Mouse (Mus musculus): Measurements from ENCODE around the gene Pold1. TPM values are rescaled to one million over a fixed set of nuclear protein-coding genes. Genes with fewer than 3 reads are reported as not detected.

The Pold1 gene
- total and polyA plus RNA-seq, 3 experiments, result 54.6 to 252 (median 70.1) TPM

DNA sequence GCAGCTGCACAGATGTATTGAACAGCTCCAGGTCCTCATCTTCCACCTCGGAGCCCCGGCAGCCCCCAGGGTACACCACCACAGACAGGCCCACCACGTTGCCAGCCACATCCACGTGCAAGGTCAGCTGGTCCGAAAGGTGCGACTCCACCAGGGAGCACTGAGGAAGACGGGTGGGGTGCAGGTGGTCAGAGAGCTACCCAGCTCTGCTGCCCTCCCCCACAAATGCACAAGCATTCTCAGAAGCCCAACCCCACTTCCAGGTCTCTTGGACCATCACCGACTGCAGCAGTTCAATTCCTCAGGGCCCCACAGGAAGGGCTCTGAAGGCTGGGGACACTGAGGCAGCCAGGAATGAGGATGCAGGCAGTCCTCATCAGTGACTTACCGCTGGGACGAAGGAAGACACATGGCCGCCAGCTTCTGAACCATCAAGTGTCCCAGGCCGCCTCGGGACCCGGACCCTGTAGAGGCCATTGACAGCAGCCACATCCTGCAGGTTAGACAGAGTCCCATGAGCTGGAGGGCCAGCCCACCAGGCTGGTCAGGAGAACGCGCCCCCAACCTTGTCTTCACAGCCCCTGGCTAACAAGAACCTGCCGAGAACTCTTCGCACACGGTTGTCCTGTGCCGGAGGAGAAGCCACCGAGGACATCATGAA is 56.4 kb downstream of the Pold1 start:
- H3K27me3 ChIP-seq (ENCODE audit: insufficient read depth, low read length), result no peaks in the 10 kb centered on the region
- H3K4me1 ChIP-seq (ENCODE audit: insufficient read depth, low read depth, low read length), result peaks cover 31% of the 10 kb centered on the region
- peaks cover 76% of the 10 kb centered on the region for H3K36me3 ChIP-seq (replicated peaks)
- no peak for DNase-seq (ENCODE audit: low spot score)
- no peak for TF ChIP-seq POLR2AphosphoS5 (IDR thresholded peaks at IDR 0.05; ENCODE audit: insufficient replicate concordance, low read depth, low read length)
- TF ChIP-seq TAL1 (conservative IDR thresholded peaks at IDR 0.05; ENCODE audit: low read depth, low read length), result no peak
- TF ChIP-seq CTCF (IDR thresholded peaks at IDR 0.05; ENCODE audit: low read depth, low read length), result no peak
- TF ChIP-seq GATA2 (IDR thresholded peaks at IDR 0.05; ENCODE audit: borderline replicate concordance, low read depth, low read length), result no peak
- no peak for TF ChIP-seq GATA1 (IDR thresholded peaks at IDR 0.05; ENCODE audit: borderline replicate concordance, low read length)
- ATAC-seq (ENCODE audit: extremely low read depth, insufficient number of reproducible peaks, low FRiP score, poor library complexity, severe bottlenecking), result no peak
- no peaks in the 10 kb centered on the region for H3K9me3 ChIP-seq (replicated peaks)
- no peak overlapping the region for H3K4me3 ChIP-seq (ENCODE audit: low read depth, low read length)

DNA sequence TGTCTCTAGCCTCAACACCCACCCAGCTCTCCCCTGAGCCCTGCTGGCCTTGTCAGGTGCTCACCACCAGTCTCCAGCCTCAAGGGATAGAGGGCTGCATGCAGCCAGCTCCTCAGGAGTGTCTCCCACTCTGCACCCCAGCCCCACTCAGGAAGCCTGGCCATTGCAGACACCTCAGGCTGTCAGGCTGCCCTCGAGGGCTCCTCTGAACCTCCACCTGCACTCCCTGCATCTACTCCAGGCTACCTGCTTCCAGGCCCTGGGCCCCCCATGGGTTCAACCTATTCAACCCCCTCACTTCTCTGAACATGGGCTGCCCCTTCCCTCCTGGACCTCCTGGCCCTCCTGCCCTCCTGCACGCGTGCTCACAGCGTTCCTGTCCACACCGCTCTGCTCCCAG is 57.3 kb downstream of the Pold1 start:
- ATAC-seq (ENCODE audit: extremely low read depth, insufficient number of reproducible peaks, low FRiP score, poor library complexity, severe bottlenecking), result no peak
- no peak for DNase-seq (ENCODE audit: low spot score)
- no peaks in the 10 kb centered on the region; the same call in 1 of the 2 replicates for H3K27me3 ChIP-seq (ENCODE audit: insufficient read depth, low read length)
- H3K4me1 ChIP-seq (ENCODE audit: insufficient read depth, low read depth, low read length), result peaks cover 23% of the 10 kb centered on the region
- H3K9me3 ChIP-seq (replicated peaks), result no peaks in the 10 kb centered on the region
- TF ChIP-seq TAL1 (conservative IDR thresholded peaks at IDR 0.05; ENCODE audit: low read depth, low read length), result no peak
- TF ChIP-seq POLR2AphosphoS5 (IDR thresholded peaks at IDR 0.05; ENCODE audit: insufficient replicate concordance, low read depth, low read length), result no peak
- TF ChIP-seq GATA1 (IDR thresholded peaks at IDR 0.05; ENCODE audit: borderline replicate concordance, low read length), result no peak
- no peak for TF ChIP-seq CTCF (IDR thresholded peaks at IDR 0.05; ENCODE audit: low read depth, low read length)
- TF ChIP-seq GATA2 (IDR thresholded peaks at IDR 0.05; ENCODE audit: borderline replicate concordance, low read depth, low read length), result no peak
- no peak overlapping the region for H3K4me3 ChIP-seq (ENCODE audit: low read depth, low read length)
- H3K36me3 ChIP-seq (replicated peaks), result peaks cover 85% of the 10 kb centered on the region

DNA sequence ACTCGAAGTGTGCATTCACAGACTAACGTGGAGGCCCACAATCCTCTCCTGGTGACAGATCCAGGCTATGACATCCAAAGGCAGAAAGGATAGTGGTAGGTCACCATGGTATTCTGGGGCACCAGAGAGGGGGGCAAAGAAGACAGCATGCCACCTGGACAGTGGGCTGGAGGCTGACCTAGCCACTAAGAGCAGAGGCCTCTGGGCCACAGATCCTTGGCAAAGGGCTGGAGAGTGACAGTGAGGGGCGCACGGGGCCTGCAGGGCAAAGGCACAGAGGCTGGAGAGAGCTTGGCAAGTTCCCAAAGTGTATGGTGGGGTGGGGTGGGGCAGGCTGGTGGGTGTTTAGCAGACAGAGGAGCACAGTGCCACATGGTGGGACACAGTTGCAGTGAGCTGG is 58.4 kb downstream of the Pold1 start:
- DNase-seq (ENCODE audit: low spot score), result no peak
- Histone ChIP-seq H3K9me3 (replicated peaks) (no peaks in the 10 kb centered on the region), H3K4me1 (ENCODE audit: insufficient read depth, low read depth, low read length) (peaks cover 18% of the 10 kb centered on the region), H3K36me3 (replicated peaks) (peaks cover 88% of the 10 kb centered on the region), H3K27me3 (ENCODE audit: insufficient read depth, low read length) (no peaks in the 10 kb centered on the region; the same call in 1 of the 2 replicates), H3K4me3 (ENCODE audit: low read depth, low read length) (no peak overlapping the region)
- no peak for ATAC-seq (ENCODE audit: extremely low read depth, insufficient number of reproducible peaks, low FRiP score, poor library complexity, severe bottlenecking)
- TF ChIP-seq GATA2 (IDR thresholded peaks at IDR 0.05; ENCODE audit: borderline replicate concordance, low read depth, low read length), result no peak
- no peak for TF ChIP-seq POLR2AphosphoS5 (IDR thresholded peaks at IDR 0.05; ENCODE audit: insufficient replicate concordance, low read depth, low read length)
- TF ChIP-seq TAL1 (conservative IDR thresholded peaks at IDR 0.05; ENCODE audit: low read depth, low read length), result no peak
- TF ChIP-seq CTCF (IDR thresholded peaks at IDR 0.05; ENCODE audit: low read depth, low read length), result no peak
- no peak for TF ChIP-seq GATA1 (IDR thresholded peaks at IDR 0.05; ENCODE audit: borderline replicate concordance, low read length)

DNA sequence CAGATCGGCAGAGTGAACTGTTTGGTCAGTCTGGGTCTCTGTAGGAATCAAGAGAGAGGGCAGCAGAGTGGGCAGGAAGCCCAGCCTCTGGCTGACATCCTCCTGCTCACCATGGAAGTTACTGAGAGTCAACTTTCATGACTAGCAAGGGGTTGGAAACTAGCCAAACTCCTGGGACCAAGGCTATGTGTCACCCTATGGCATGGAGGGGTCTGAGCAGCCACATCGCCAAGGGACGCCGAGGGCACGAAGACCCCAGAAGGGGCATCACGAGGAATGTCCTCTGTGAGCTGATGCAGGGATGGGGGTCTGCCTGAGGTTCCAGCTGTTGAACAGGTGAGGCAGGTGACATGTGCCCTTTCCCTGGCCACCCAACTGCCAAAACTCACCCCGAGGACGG is 60.1 kb downstream of the Pold1 start:
- H3K36me3 ChIP-seq (replicated peaks), result peaks cover 82% of the 10 kb centered on the region
- DNase-seq (ENCODE audit: low spot score), result no peak
- H3K27me3 ChIP-seq (ENCODE audit: insufficient read depth, low read length), result no peaks in the 10 kb centered on the region; the same call in 1 of the 2 replicates
- no peak for TF ChIP-seq GATA1 (IDR thresholded peaks at IDR 0.05; ENCODE audit: borderline replicate concordance, low read length)
- TF ChIP-seq CTCF (IDR thresholded peaks at IDR 0.05; ENCODE audit: low read depth, low read length), result no peak
- no peak for TF ChIP-seq POLR2AphosphoS5 (IDR thresholded peaks at IDR 0.05; ENCODE audit: insufficient replicate concordance, low read depth, low read length)
- no peak for TF ChIP-seq GATA2 (IDR thresholded peaks at IDR 0.05; ENCODE audit: borderline replicate concordance, low read depth, low read length)
- no peak for TF ChIP-seq TAL1 (conservative IDR thresholded peaks at IDR 0.05; ENCODE audit: low read depth, low read length)
- H3K4me1 ChIP-seq (ENCODE audit: insufficient read depth, low read depth, low read length), result peaks cover 20% of the 10 kb centered on the region
- H3K9me3 ChIP-seq (replicated peaks), result no peaks in the 10 kb centered on the region
- no peak for ATAC-seq (ENCODE audit: extremely low read depth, insufficient number of reproducible peaks, low FRiP score, poor library complexity, severe bottlenecking)
- H3K4me3 ChIP-seq (ENCODE audit: low read depth, low read length), result no peak overlapping the region

DNA sequence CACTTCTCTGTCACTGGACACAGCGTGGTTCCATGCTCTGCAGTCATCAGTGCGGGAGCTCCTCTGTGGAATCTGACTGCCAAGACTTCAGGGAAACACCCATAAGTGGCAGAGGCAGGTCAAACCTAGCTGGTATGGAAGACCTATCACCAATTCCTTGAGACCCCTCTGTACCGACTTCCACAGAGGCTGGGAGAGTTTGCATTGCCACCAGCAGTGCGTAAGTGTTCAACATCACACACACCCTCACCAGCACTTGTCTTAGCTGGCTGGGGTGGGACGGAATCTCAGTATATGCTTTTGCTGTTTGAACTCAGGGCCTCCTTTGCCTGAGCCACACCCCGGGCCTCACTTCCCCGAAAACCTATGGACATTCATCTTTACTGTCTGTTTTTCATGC is 60.7 kb downstream of the Pold1 start:
- Histone ChIP-seq H3K4me3 (ENCODE audit: low read depth, low read length) (no peak overlapping the region), H3K9me3 (replicated peaks) (no peaks in the 10 kb centered on the region), H3K36me3 (replicated peaks) (peaks cover 76% of the 10 kb centered on the region), H3K4me1 (ENCODE audit: insufficient read depth, low read depth, low read length) (peaks cover 25% of the 10 kb centered on the region), H3K27me3 (ENCODE audit: insufficient read depth, low read length) (no peaks in the 10 kb centered on the region; the same call in 1 of the 2 replicates)
- TF ChIP-seq CTCF (IDR thresholded peaks at IDR 0.05; ENCODE audit: low read depth, low read length) (no peak), GATA1 (IDR thresholded peaks at IDR 0.05; ENCODE audit: borderline replicate concordance, low read length) (no peak), TAL1 (conservative IDR thresholded peaks at IDR 0.05; ENCODE audit: low read depth, low read length) (no peak)
- DNase-seq (ENCODE audit: low spot score) (no peak), ATAC-seq (ENCODE audit: extremely low read depth, insufficient number of reproducible peaks, low FRiP score, poor library complexity, severe bottlenecking) (no peak)

DNA sequence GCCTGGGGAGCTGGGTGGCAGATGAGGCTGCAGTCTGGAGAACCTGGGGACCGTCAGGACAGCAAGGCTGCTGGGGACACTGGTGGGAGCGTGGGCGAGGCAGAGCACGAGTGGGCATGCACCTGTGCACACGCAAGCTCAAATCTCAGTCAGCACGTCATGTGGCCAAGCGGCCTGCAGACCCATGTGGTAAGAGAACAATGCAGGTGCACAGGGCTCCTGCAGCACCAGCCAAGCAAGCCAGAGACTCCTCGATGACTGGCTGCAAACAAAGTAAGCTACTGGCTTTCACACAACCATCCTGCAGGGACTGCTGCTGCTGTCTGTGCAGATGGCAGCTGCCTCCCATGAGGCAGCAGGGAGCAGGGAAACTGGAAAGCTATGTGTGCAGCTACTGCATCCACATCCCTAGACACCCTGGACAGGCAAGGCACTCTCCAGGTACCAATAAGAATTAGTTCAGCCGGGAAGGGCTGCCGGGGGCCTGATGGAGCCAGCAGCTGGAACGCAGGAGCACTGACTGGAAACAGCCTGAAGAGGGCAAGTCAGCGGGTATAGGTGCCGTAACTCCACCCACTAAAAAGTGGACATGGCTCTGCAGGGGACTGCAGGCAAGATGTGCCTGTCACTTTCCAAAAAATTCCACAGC is 61.6 kb downstream of the Pold1 start:
- H3K36me3 ChIP-seq (replicated peaks), result peaks cover 68% of the 10 kb centered on the region
- DNase-seq (ENCODE audit: low spot score) (no peak), ATAC-seq (ENCODE audit: extremely low read depth, insufficient number of reproducible peaks, low FRiP score, poor library complexity, severe bottlenecking) (no peak)
- H3K4me3 ChIP-seq (ENCODE audit: low read depth, low read length), result no peak overlapping the region
- H3K27me3 ChIP-seq (ENCODE audit: insufficient read depth, low read length), result no peaks in the 10 kb centered on the region; the same call in 1 of the 2 replicates
- TF ChIP-seq TAL1 (conservative IDR thresholded peaks at IDR 0.05; ENCODE audit: low read depth, low read length), result no peak
- no peak for TF ChIP-seq CTCF (IDR thresholded peaks at IDR 0.05; ENCODE audit: low read depth, low read length)
- no peak for TF ChIP-seq POLR2AphosphoS5 (IDR thresholded peaks at IDR 0.05; ENCODE audit: insufficient replicate concordance, low read depth, low read length)
- no peak for TF ChIP-seq GATA2 (IDR thresholded peaks at IDR 0.05; ENCODE audit: borderline replicate concordance, low read depth, low read length)
- TF ChIP-seq GATA1 (IDR thresholded peaks at IDR 0.05; ENCODE audit: borderline replicate concordance, low read length), result no peak
- peaks cover 34% of the 10 kb centered on the region for H3K4me1 ChIP-seq (ENCODE audit: insufficient read depth, low read depth, low read length)
- no peaks in the 10 kb centered on the region for H3K9me3 ChIP-seq (replicated peaks)
